Mouse (Mus musculus) cerebellum, adult 2 months (tissue): Measurements from ENCODE around the gene Helz2.

Source experiments
- CTCF ChIP-seq: fragments of 200-500 bp; IDR thresholded peaks from 2 replicates; pipeline ENCODE4 v1.5.1; 2011; ENCODE audit warnings: low read depth, mild to moderate bottlenecking, control low read depth, low read length, moderate library complexity, borderline replicate concordance; ENCODE audit not compliant: insufficient read depth
- POLR2A ChIP-seq: fragments of 200-500 bp; IDR thresholded peaks from 2 replicates; pipeline ENCODE4 v1.6.1; 2011; ENCODE audit warnings: low read length, control low read depth, borderline replicate concordance; ENCODE audit not compliant: insufficient read depth

DNA sequence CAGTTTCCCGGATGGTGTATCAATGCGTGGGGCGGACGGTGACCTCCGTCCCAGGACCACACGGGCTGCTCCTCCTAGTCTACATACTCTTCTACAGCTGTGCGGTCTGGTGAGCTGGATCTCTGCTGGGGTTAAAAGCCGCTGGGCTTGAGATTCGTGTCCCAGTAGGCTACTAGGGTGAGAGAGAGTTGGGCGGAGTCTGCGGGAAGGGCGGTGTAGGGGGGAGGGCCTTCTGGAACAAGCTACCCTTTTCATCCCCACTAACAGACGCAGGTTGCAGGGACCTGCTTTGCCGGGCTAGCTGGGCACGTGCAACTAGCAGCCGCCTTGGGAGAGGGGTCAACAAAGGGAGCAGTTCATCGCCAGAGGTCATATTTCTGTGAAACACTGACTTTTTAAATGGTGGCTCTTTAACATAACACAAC, 28.8 kb downstream of the Helz2 start, which contains the start of gene Srms:
- TF ChIP-seq POLR2A (no peak), CTCF (no peak)
